Mouse (Mus musculus): ENCODE measurements around the gene Tpx2.

Tpx2 gene

GRCm38 (mm10) chr2:152917671-152918070, 69.9 kb downstream of the Tpx2 start:
- no peak for DNase-seq

GRCm38 (mm10) chr2:152922376-152922775, 74.6 kb downstream of the Tpx2 start:
- no peak for DNase-seq

- DNase-seq, result no peak
Observed at GRCm38 (mm10) chr2:152923621-152924020, 75.9 kb downstream of the Tpx2 start.

GRCm38 (mm10) chr2:152924128-152924527, 76.4 kb downstream of the Tpx2 start:
- no peak for DNase-seq

- DNase-seq, result no peak
Observed at GRCm38 (mm10) chr2:152924543-152924942, 76.8 kb downstream of the Tpx2 start.

GRCm38 (mm10) chr2:152925189-152925872, 77.6 kb downstream of the Tpx2 start:
- DNase-seq, result peak; percentile 58

GRCm38 (mm10) chr2:152926896-152927295, 79.1 kb downstream of the Tpx2 start:
- no peak for DNase-seq

- DNase-seq, result no peak
Observed at GRCm38 (mm10) chr2:152927371-152927770, 79.6 kb downstream of the Tpx2 start.

- no peak for DNase-seq
Observed at GRCm38 (mm10) chr2:152928219-152928987, 80.6 kb downstream of the Tpx2 start.

- DNase-seq, result no peak
Observed at GRCm38 (mm10) chr2:152928988-152929370, 81.2 kb downstream of the Tpx2 start.

GRCm38 (mm10) chr2:152930276-152930675, 82.5 kb downstream of the Tpx2 start:
- no peak for DNase-seq

- DNase-seq, result no peak
Observed at GRCm38 (mm10) chr2:152931456-152932160, 83.8 kb downstream of the Tpx2 start.

GRCm38 (mm10) chr2:152933048-152933447, 85.3 kb downstream of the Tpx2 start, which contains the start of gene Foxs1:
TSS of gene Foxs1 (minus strand) at chr2:152933208.
- peak; percentile 51 for DNase-seq

GRCm38 (mm10) chr2:152933614-152934013, 85.8 kb downstream of the Tpx2 start:
- peak; percentile 76 for DNase-seq

GRCm38 (mm10) chr2:152939846-152940245, 92.1 kb downstream of the Tpx2 start:
- DNase-seq, result peak; percentile 28

GRCm38 (mm10) chr2:152941106-152941505, 93.3 kb downstream of the Tpx2 start:
- DNase-seq, result no peak

GRCm38 (mm10) chr2:152941776-152942175, 94.0 kb downstream of the Tpx2 start:
- DNase-seq, result no peak

- DNase-seq, result no peak
Observed at GRCm38 (mm10) chr2:152942898-152943515, 95.2 kb downstream of the Tpx2 start.

GRCm38 (mm10) chr2:152943568-152943967, 95.8 kb downstream of the Tpx2 start:
- DNase-seq, result no peak

GRCm38 (mm10) chr2:152944013-152944412, 96.2 kb downstream of the Tpx2 start:
- no peak for DNase-seq

Measured in lung, postnatal 14 days (tissue).